Mouse (Mus musculus) lung, adult 2 months (tissue): ENCODE measurements around the gene 4930449I24Rik.
"Not testable (repeated sequence)": the region's sequence is repeated elsewhere in the genome, so short reads cannot be mapped to it uniquely, and the experiment has no call there.

Experiments used
- CTCF ChIP-seq: fragments of 200-500 bp; IDR thresholded peaks from 2 replicates; pipeline ENCODE4 v1.5.1; 2011; ENCODE audit warnings: mild to moderate bottlenecking, low read length, control low read depth; ENCODE audit not compliant: insufficient read depth
- POLR2A ChIP-seq: fragments of 200-500 bp; IDR thresholded peaks from 2 replicates; pipeline ENCODE4 v1.6.1; 2011; ENCODE audit warnings: low read depth, mild to moderate bottlenecking, control low read depth, low read length, borderline replicate concordance; ENCODE audit errors: extremely low read depth

GRCm38 (mm10) chr5:146481665-146482064 lies 20.5 kb upstream of the 4930449I24Rik start, which contains the start of gene Gm6408:
- TF ChIP-seq CTCF, POLR2A: not testable (repeated sequence)
